Mouse (Mus musculus) megakaryocyte, embryonic 14.5 days (primary cell): ENCODE data around the gene Ppp2r5a.

Experiments used
- FLI1 ChIP-seq: IDR thresholded peaks from 2 replicates; pipeline ENCODE4 v1.6.1; 2012; ENCODE audit warnings: low read length, inconsistent platforms, mixed read lengths
- GATA1 ChIP-seq: IDR thresholded peaks from 3 replicates; pipeline ENCODE4 v1.6.1; 2012; ENCODE audit warnings: mixed read lengths, low read length, inconsistent platforms, borderline replicate concordance

GRCm38 (mm10) chr1:191303736-191304135, 99.3 kb downstream of the Ppp2r5a start:
- no peak for TF ChIP-seq GATA1
- TF ChIP-seq FLI1: no peak
